Mouse (Mus musculus): ENCODE results near the gene B4galnt4. TPM values are rescaled to one million over a fixed set of nuclear protein-coding genes. Genes with fewer than 3 reads are reported as not detected.

Gene B4galnt4
- polyA plus RNA-seq, 1 experiment from 2014 or later, result 1.2 TPM

DNA sequence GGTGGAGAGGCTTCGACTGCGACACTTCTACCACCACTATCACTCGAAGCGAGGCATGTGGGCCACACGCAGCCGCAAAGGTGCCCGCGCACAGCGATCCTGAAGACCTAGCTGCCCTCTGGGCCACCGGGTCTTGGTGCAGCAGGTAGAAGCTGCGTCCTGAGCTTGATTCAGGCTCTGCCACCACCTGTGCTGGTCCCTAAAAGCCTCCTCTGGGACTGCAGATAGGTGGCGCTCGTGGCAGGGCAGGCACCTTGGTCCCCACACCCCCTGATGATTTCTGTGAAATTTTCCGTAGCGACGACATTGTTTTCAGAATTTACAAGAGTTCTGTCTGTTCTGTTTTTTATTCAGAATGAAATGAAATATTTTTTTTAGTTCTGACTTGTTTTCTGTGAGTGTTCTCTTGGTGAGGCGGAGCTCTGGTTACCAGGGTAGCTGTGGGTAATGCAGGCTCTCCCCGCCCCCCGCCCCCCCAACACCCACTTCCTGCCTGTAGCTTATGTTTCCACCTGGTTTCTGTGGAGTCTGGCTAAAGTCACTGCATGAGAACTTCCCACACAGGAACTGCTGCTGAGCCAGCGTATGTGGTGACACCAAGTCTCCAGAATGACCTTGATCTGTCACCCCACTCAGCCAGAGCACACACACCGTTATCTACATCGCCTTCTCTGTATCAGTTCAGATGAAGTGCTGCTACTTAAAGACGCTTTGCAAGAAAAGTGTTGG is 11.3 kb downstream of the B4galnt4 start:
- Histone ChIP-seq H3K36me3 (ENCODE audit: control insufficient read depth, insufficient read depth, low read length) (no peaks in the 10 kb centered on the region), H3K4me3 (ENCODE audit: low read depth, low read length) (no peak overlapping the region), H3K9me3 (ENCODE audit: control insufficient read depth, low read length) (no peaks in the 10 kb centered on the region), H3K4me1 (replicated peaks; ENCODE audit: control insufficient read depth, insufficient read depth) (no peaks in the 10 kb centered on the region), H3K4me2 (replicated peaks; ENCODE audit: low read depth) (no peak overlapping the region), H3K27ac (replicated peaks) (no peak overlapping the region), H3K9ac (ENCODE audit: low read length) (no peak overlapping the region), H3K27me3 (ENCODE audit: control insufficient read depth, insufficient read depth, low read length) (no peaks in the 10 kb centered on the region)
- WGBS, result 31% methylated on average over 23 of the region's 23 CpGs
- TF ChIP-seq EP300 (optimal IDR thresholded peaks at IDR 0.05), result no peak
- peak; percentile 80 for TF ChIP-seq CTCF (IDR thresholded peaks at IDR 0.05; ENCODE audit: low read depth)
- peak; percentile 74 for DNase-seq (ENCODE audit: low spot score)
- peak; percentile 40; the same call in 1 of the 2 replicates for ATAC-seq (ENCODE audit: low FRiP score, low TSS enrichment)

- no peaks in the 10 kb centered on the region for H3K9me3 ChIP-seq (ENCODE audit: control insufficient read depth, low read length)
- H3K4me2 ChIP-seq (replicated peaks; ENCODE audit: low read depth), result no peak overlapping the region
- H3K27ac ChIP-seq (replicated peaks), result no peak overlapping the region
- 73% methylated on average over 4 of the region's 4 CpGs for WGBS
- no peak for DNase-seq (ENCODE audit: low spot score)
- H3K9ac ChIP-seq (ENCODE audit: low read length), result no peak overlapping the region
- H3K27me3 ChIP-seq (ENCODE audit: control insufficient read depth, insufficient read depth, low read length), result no peaks in the 10 kb centered on the region
- H3K36me3 ChIP-seq (ENCODE audit: control insufficient read depth, insufficient read depth, low read length), result no peaks in the 10 kb centered on the region
- TF ChIP-seq EP300 (optimal IDR thresholded peaks at IDR 0.05), result no peak
- no peak for TF ChIP-seq CTCF (IDR thresholded peaks at IDR 0.05; ENCODE audit: low read depth)
- ATAC-seq (ENCODE audit: low FRiP score, low TSS enrichment), result no peak
- no peaks in the 10 kb centered on the region for H3K4me1 ChIP-seq (replicated peaks; ENCODE audit: control insufficient read depth, insufficient read depth)
- H3K4me3 ChIP-seq (ENCODE audit: low read depth, low read length), result no peak overlapping the region
Measured at GRCm38 (mm10) chr7:141073782-141074181, 12.9 kb downstream of the B4galnt4 start.

DNA sequence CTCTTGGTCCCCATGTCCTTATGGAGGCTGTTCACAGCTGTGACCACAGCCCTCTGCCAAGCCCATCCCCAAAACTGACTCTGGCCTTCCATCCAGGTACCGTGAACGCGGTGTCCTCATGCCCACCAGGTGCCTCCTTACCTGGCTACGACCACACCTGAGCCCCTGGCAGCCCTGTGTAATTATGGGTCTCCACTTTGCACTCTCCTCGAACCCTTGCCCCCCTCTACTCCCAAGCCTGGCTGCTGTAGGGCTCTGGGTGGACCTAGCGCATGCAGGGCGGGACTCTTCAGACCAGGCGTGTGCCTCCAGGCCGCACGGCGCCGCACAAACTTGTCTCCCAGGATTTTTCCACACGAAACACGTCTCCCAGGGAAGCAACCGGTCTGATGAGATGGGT is 16.9 kb downstream of the B4galnt4 start, which contains the start of gene Pkp3:
Gene Pkp3 (plus strand): TSS at position 378 of the 400 bp plus-strand sequence.
- ATAC-seq (ENCODE audit: low FRiP score, low TSS enrichment) (no peak), DNase-seq (ENCODE audit: low spot score) (no peak)
- Histone ChIP-seq H3K27me3 (ENCODE audit: control insufficient read depth, insufficient read depth, low read length) (no peaks in the 10 kb centered on the region), H3K9me3 (ENCODE audit: control insufficient read depth, low read length) (no peaks in the 10 kb centered on the region), H3K4me2 (replicated peaks; ENCODE audit: low read depth) (peak within 1 kb of the TSS; percentile 53), H3K36me3 (ENCODE audit: control insufficient read depth, insufficient read depth, low read length) (no peaks in the 10 kb centered on the region), H3K4me1 (replicated peaks; ENCODE audit: control insufficient read depth, insufficient read depth) (no peaks in the 10 kb centered on the region), H3K9ac (ENCODE audit: low read length) (peak within 1 kb of the TSS; percentile 72), H3K27ac (replicated peaks) (peak within 1 kb of the TSS; percentile 93), H3K4me3 (ENCODE audit: low read depth, low read length) (peak within 1 kb of the TSS; percentile 15; the same call in 1 of the 2 replicates)
- no peak for TF ChIP-seq CTCF (IDR thresholded peaks at IDR 0.05; ENCODE audit: low read depth)
- no peak for TF ChIP-seq EP300 (optimal IDR thresholded peaks at IDR 0.05)
- 77% methylated on average over 15 of the region's 15 CpGs for WGBS

DNA sequence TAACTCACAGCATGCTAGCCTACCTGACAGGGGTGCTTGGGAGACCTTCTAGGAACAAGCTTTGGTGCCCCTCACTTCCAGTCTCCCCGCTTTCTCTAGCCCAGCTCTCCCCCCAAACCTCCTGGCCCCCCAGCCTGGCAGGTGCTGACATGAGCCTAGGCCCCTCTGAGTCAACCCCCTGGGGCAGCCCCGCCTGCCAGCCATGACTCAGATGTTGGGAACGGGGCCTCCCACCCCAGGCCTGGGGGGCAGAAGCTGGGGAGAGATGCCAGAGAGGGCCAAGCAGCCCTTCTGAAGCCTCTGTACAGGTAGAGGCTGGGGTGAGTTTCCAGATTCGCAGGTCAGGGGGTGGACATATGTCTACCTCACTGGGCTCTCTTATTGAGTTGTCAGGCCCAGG is 18.0 kb downstream of the B4galnt4 start:
- WGBS, result 60% methylated on average over 4 of the region's 4 CpGs
- Histone ChIP-seq H3K4me1 (replicated peaks; ENCODE audit: control insufficient read depth, insufficient read depth) (no peaks in the 10 kb centered on the region), H3K9ac (ENCODE audit: low read length) (peak overlapping the region; percentile 72; the same call in 1 of the 2 replicates), H3K9me3 (ENCODE audit: control insufficient read depth, low read length) (no peaks in the 10 kb centered on the region), H3K27ac (replicated peaks) (peak overlapping the region; percentile 93), H3K36me3 (ENCODE audit: control insufficient read depth, insufficient read depth, low read length) (0 out of 2 replicates have a peak, but pooled peaks cover 3% of the 10 kb centered on the region), H3K27me3 (ENCODE audit: control insufficient read depth, insufficient read depth, low read length) (no peaks in the 10 kb centered on the region), H3K4me2 (replicated peaks; ENCODE audit: low read depth) (peak overlapping the region; percentile 53), H3K4me3 (ENCODE audit: low read depth, low read length) (no peak overlapping the region)
- no peak for ATAC-seq (ENCODE audit: low FRiP score, low TSS enrichment)
- TF ChIP-seq CTCF (IDR thresholded peaks at IDR 0.05; ENCODE audit: low read depth) (no peak), EP300 (optimal IDR thresholded peaks at IDR 0.05) (peak; percentile 16)
- no peak for DNase-seq (ENCODE audit: low spot score)

DNA sequence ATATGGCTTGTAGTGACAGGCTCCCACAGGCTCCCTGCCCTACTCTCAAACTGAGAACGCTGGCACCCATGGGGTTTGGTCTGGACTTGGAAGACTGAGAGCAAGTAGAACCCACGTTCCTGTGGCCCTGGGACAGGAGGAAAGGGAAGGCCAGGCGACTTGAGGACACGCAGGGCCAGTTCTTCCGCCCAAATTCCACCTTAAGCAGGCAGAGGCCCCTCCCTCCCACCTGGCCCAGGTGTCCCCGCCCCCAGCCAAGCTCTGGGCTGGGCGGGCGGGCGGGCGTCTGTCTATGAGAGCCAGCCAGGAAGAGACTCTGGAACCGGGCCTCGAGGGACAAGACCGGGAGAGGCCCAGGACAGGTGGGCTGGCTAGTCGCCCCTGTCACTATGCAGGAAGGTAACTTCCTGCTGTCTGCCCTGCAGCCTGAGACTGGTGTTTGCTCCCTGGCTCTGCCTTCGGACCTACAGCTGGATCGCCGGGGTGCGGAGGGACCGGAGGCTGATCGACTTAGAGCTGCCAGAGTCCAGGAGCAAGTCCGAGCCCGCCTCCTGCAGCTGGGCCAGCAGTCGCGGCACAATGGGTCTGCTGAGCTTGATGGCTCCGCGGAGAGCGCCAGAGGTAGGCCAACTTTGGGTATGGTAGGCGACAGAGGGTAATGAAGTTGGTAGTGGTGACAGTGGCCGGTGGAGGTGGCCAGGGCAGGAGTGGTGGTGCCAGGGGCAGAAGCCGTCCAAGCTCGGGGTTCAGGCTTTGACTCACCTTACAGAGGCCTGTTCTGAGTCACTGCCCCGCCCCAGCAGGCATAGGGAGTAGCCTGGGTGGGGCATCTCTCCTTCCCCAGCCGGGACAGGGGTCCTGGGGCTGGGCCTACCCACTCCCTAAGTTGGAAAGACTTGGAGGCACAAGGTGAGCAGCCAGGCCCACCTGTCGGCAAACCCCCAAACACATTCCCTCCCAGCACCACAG is 18.9 kb downstream of the B4galnt4 start:
- WGBS, result 26% methylated on average over 34 of the region's 34 CpGs
- ATAC-seq (ENCODE audit: low FRiP score, low TSS enrichment), result peak; percentile 85
- H3K27me3 ChIP-seq (ENCODE audit: control insufficient read depth, insufficient read depth, low read length), result no peaks in the 10 kb centered on the region

More for the DNA sequence above, 18.9 kb downstream of the B4galnt4 start:
- peak; percentile 88 for DNase-seq (ENCODE audit: low spot score)
- Histone ChIP-seq H3K27ac (replicated peaks) (peak overlapping the region; percentile 93), H3K9me3 (ENCODE audit: control insufficient read depth, low read length) (no peaks in the 10 kb centered on the region), H3K4me3 (ENCODE audit: low read depth, low read length) (peak overlapping the region; percentile 47), H3K9ac (ENCODE audit: low read length) (peak overlapping the region; percentile 72), H3K4me1 (replicated peaks; ENCODE audit: control insufficient read depth, insufficient read depth) (no peaks in the 10 kb centered on the region), H3K4me2 (replicated peaks; ENCODE audit: low read depth) (peak overlapping the region; percentile 53), H3K36me3 (ENCODE audit: control insufficient read depth, insufficient read depth, low read length) (0 out of 2 replicates have a peak, but pooled peaks cover 3% of the 10 kb centered on the region)
- TF ChIP-seq EP300 (optimal IDR thresholded peaks at IDR 0.05) (peak; percentile 16), CTCF (IDR thresholded peaks at IDR 0.05; ENCODE audit: low read depth) (no peak)
